Mouse (Mus musculus) retina, postnatal 1 day (tissue): ENCODE measurements at regions not wholly inside any gene's neighbourhood (a gene's known extent, or its start where the extent isn't known, plus 50 kb on each side); places are given as distances from the start of the nearest gene placed in this dataset.

Source experiments
- DNase-seq: peaks from one replicate; pipeline ENCODE4 v3.0.0-alpha.2; 2012

DNA sequence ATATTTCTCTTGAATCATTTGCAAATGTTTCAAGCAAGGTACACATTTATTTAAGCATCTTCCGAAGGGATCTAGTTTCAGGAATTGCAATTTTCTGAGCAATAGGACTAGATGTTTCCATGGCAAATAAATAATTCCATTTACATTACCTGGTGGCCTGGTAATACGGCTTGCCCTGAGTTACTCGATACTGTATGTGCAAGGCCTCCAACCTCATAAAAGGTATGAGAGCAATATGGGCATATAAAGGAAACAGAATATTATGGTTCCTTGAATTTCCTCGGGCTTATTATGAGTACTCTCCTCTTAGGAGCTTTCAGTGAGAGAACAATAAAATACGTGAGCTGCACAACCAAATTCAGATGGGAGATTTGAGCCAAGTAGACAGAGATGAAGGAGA lies 81.4 kb upstream of the Gm9972 start:
- no peak for DNase-seq

DNA sequence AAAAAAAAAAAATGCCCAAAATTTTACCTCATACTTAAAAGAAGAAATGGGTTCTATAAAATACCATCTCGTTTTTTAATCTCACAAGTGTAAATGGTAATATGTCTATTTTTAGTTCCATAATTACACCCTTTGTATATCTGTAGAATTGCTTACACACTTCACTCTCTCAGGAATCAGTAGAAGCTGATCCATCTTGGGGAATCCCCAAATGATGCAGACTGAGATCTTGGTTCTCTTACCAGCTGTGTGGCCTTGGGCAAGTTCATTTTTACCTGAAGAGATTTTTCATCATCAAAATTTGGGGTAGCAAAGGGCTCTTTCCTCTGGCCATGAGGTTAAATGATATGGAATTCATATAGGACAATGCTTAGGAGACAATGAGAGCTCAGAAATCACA lies 69.8 kb upstream of the Gm9972 start:
- DNase-seq, result no peak

GRCm38 (mm10) chr11:42978245-42978644 lies 57.3 kb upstream of the Gm9972 start:
- no peak for DNase-seq
